Comparison of ENCODE assay signal across 8 mouse cellular contexts in the genomic region with DNA sequence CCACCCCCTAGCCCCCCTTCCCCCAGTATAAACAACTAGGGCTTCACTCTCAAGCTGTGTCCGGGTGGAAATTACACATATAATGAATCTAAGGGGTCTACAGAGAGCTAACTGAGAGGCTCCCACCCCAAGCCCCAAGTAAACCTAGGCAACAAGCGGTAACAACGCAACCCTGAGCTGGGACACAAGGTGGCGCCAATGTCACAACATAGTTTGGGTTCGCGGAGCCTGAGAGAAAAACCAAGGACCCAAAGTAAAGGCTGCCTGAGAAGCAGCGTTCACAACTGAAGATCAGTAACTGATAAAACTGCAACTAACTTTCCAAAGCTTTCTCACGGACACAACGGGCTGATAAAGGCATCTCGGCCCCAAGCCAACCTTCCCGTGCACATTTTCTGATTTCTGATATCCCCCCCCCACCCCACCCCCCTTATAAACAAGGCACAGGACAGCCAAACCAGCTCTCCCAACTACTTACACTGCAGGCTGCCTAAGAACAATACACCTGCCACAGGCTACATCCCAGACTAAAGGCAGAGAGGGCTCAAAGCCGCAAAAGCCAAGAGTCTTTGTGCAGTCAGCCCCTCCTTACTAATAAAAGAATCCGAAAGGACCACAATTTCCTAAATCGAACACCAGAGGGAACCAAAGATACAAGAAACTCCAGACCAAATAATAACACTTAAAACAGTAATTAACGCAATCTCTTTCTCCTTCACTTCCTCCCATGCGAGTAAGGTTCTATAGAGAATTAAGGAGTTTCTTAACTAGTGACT. TPM values are rescaled to one million over a fixed set of nuclear protein-coding genes. Genes with fewer than 3 reads are reported as not detected.
DNase-seq lines count a peak whose midpoint lies in the region; ATAC-seq and TF ChIP-seq lines count a peak whose summit lies in the region.

No protein-coding gene starts in this region.

- H3K9me3 ChIP-seq in embryonic facial prominence, embryonic 12.5 days: no peaks in the 10 kb centered on the region
- H3K9me3 ChIP-seq in heart, embryonic 11.5 days (replicated peaks; ENCODE audit: control insufficient read depth, low read length): no peaks in the 10 kb centered on the region
- no peaks in the 10 kb centered on the region for H3K9me3 ChIP-seq in kidney, embryonic 15.5 days (replicated peaks)

- no peak overlapping the region for H3ac ChIP-seq in myocyte (ENCODE audit: control insufficient read depth, insufficient read length)

- no peaks in the 10 kb centered on the region for H3K27me3 ChIP-seq in embryonic facial prominence, embryonic 12.5 days
- H3K27me3 ChIP-seq in heart, embryonic 11.5 days (ENCODE audit: control insufficient read depth, insufficient read depth, low read length): no peaks in the 10 kb centered on the region
- no peaks in the 10 kb centered on the region for H3K27me3 ChIP-seq in kidney, embryonic 15.5 days
- no peaks in the 10 kb centered on the region for H3K27me3 ChIP-seq in liver, adult 2 months (ENCODE audit: control insufficient read depth, insufficient read depth, low read length)
- no peaks in the 10 kb centered on the region for H3K27me3 ChIP-seq in myocyte (ENCODE audit: control insufficient read depth, insufficient read depth, insufficient read length)
- no peaks in the 10 kb centered on the region; the same call in 1 of the 2 replicates for H3K27me3 ChIP-seq in splenic B cell, adult 2 months (ENCODE audit: control insufficient read depth, insufficient read depth, low read length, poor library complexity, severe bottlenecking)

- no peaks in the 10 kb centered on the region for H3K79me2 ChIP-seq in liver, adult 2 months (ENCODE audit: control insufficient read depth, insufficient read depth, low read length)
- H3K79me2 ChIP-seq in myocyte (ENCODE audit: control insufficient read depth, insufficient read depth): no peaks in the 10 kb centered on the region

- 0 out of 2 replicates have a peak overlapping the region, but pooled peaks have one; percentile 41 for H3K27ac ChIP-seq in embryonic facial prominence, embryonic 12.5 days
- no peak overlapping the region for H3K27ac ChIP-seq in heart, embryonic 11.5 days (ENCODE audit: low read depth, low read length)
- no peak overlapping the region for H3K27ac ChIP-seq in kidney, embryonic 15.5 days
- H3K27ac ChIP-seq in liver, adult 2 months (replicated peaks; ENCODE audit: insufficient read depth, low read depth, low read length): no peak overlapping the region

- DNase-seq in urinary bladder, adult 18-20 months (ENCODE audit: low spot score in 2 of 2): peak; percentile 39 to 79
- no peak for DNase-seq in urinary bladder, postnatal 10 days (ENCODE audit: low spot score)
- peak; percentile 54 for DNase-seq in liver, adult 2 months (ENCODE audit: extremely low read depth, low read depth, low spot score)
- DNase-seq in splenic B cell, adult 2 months (ENCODE audit: low read depth, low spot score): peak; percentile 76

- H3K4me1 ChIP-seq in embryonic facial prominence, embryonic 12.5 days: no peaks in the 10 kb centered on the region; the same call in 1 of the 2 replicates
- H3K4me1 ChIP-seq in heart, embryonic 11.5 days (ENCODE audit: control insufficient read depth, insufficient read depth, low read length): no peaks in the 10 kb centered on the region
- H3K4me1 ChIP-seq in kidney, embryonic 15.5 days: 0 out of 2 replicates have a peak, but pooled peaks cover 3% of the 10 kb centered on the region
- H3K4me1 ChIP-seq in liver, adult 2 months (ENCODE audit: control insufficient read depth, insufficient read depth, low read length): no peaks in the 10 kb centered on the region

- ATAC-seq in embryonic facial prominence, embryonic 12.5 days (ENCODE audit: insufficient number of reproducible peaks, insufficient read depth, low FRiP score, low TSS enrichment): peak; percentile 86
- ATAC-seq in heart, embryonic 11.5 days (replicated peaks; ENCODE audit: insufficient number of reproducible peaks, low FRiP score, low TSS enrichment): peak; percentile 71
- peak; percentile 95 for ATAC-seq in kidney, embryonic 15.5 days (replicated peaks; ENCODE audit: low FRiP score)

- peak overlapping the region; percentile 44 for H3K9ac ChIP-seq in embryonic facial prominence, embryonic 12.5 days
- peak overlapping the region; percentile 58 for H3K9ac ChIP-seq in heart, embryonic 11.5 days (ENCODE audit: low read depth, low read length)
- H3K9ac ChIP-seq in kidney, embryonic 15.5 days: peak overlapping the region; percentile 44; the same call in 1 of the 2 replicates
- no peak overlapping the region for H3K9ac ChIP-seq in liver, adult 2 months (ENCODE audit: low read depth, low read length)

- WGBS in embryonic facial prominence, embryonic 12.5 days: under 1% methylated on average over 16 of the region's 16 CpGs
- 2% methylated on average over 16 of the region's 16 CpGs for WGBS in heart, embryonic 11.5 days (ENCODE audit: insufficient replicate concordance)
- under 1% methylated on average over 16 of the region's 16 CpGs for WGBS in kidney, embryonic 15.5 days
- 2% methylated on average over 16 of the region's 16 CpGs for WGBS in liver, adult 2 months

- no peaks in the 10 kb centered on the region for H3K36me3 ChIP-seq in embryonic facial prominence, embryonic 12.5 days
- H3K36me3 ChIP-seq in heart, embryonic 11.5 days (ENCODE audit: control insufficient read depth, insufficient read depth, low read length): no peaks in the 10 kb centered on the region
- H3K36me3 ChIP-seq in kidney, embryonic 15.5 days: no peaks in the 10 kb centered on the region
- no peaks in the 10 kb centered on the region for H3K36me3 ChIP-seq in liver, adult 2 months (ENCODE audit: control insufficient read depth, insufficient read depth, low read length)
- H3K36me3 ChIP-seq in myocyte (ENCODE audit: control insufficient read depth, insufficient read depth): no peaks in the 10 kb centered on the region
- H3K36me3 ChIP-seq in splenic B cell, adult 2 months (ENCODE audit: control insufficient read depth, insufficient read depth, low read length, poor library complexity, severe bottlenecking): no peaks in the 10 kb centered on the region

- peak overlapping the region; percentile 83 for H3K4me2 ChIP-seq in embryonic facial prominence, embryonic 12.5 days (replicated peaks)
- peak overlapping the region; percentile 89 for H3K4me2 ChIP-seq in heart, embryonic 11.5 days
- peak overlapping the region; percentile 75 for H3K4me2 ChIP-seq in kidney, embryonic 15.5 days
- H3K4me2 ChIP-seq in myocyte (ENCODE audit: low read depth): peak overlapping the region; percentile 76

- H3K4me3 ChIP-seq in embryonic facial prominence, embryonic 12.5 days: peak overlapping the region; percentile 49
- H3K4me3 ChIP-seq in heart, embryonic 11.5 days (ENCODE audit: low read depth, low read length): peak overlapping the region; percentile 53
- peak overlapping the region; percentile 47 for H3K4me3 ChIP-seq in kidney, embryonic 15.5 days (replicated peaks)
- peak overlapping the region; percentile 14; the same call in 1 of the 2 replicates for H3K4me3 ChIP-seq in liver, adult 2 months (ENCODE audit: insufficient read depth, low read depth, low read length)
- H3K4me3 ChIP-seq in myocyte: peak overlapping the region; percentile 2

- TF ChIP-seq CTCF in liver, adult 2 months (IDR thresholded peaks at IDR 0.05; ENCODE audit: low read depth, low read length): peak; percentile 85

- no peak for TF ChIP-seq POLR2A in liver, adult 2 months (IDR thresholded peaks at IDR 0.05; ENCODE audit: extremely low read depth, insufficient read depth, low read length)
- TF ChIP-seq POLR2A in myocyte (IDR thresholded peaks at IDR 0.05; ENCODE audit: insufficient read length, low read depth): no peak

TF ChIP-seq in myocyte, 11 proteins besides CTCF, POLR2A, EP300 and RAD21:
- TF ChIP-seq SRF (IDR thresholded peaks at IDR 0.05; ENCODE audit: control insufficient read depth, insufficient read length, low read depth) (no peak), USF1 (IDR thresholded peaks at IDR 0.05; ENCODE audit: low read depth) (no peak), TCF12 (IDR thresholded peaks at IDR 0.05; ENCODE audit: insufficient read depth, poor library complexity, severe bottlenecking) (no peak), TCF3 (IDR thresholded peaks at IDR 0.05; ENCODE audit: insufficient read length, low read depth) (no peak), POLR2AphosphoS2 (IDR thresholded peaks at IDR 0.05; ENCODE audit: insufficient read length, low read depth) (no peak), E2F4 (IDR thresholded peaks at IDR 0.05; ENCODE audit: insufficient read depth) (no peak), REST (IDR thresholded peaks at IDR 0.05; ENCODE audit: insufficient read depth, insufficient read length) (no peak), MAX (IDR thresholded peaks at IDR 0.05; ENCODE audit: low read depth) (no peak), CEBPB (IDR thresholded peaks at IDR 0.05; ENCODE audit: insufficient read depth, poor library complexity, severe bottlenecking) (no peak)

RNA-seq across cellular contexts. Expression of a gene that starts 36.8 kb away (rescaled TPM):
- 1.3 and 2.3 TPM in 2 replicates for polyA plus RNA-seq in embryonic facial prominence, embryonic 12.5 days (2016; fragmentation: Nextera tagmentation; extraction: Ambion mirVana)
- polyA plus RNA-seq in heart, embryonic 11.5 days (2014; fragmentation: Nextera tagmentation; extraction: Ambion mirVana): 0.79 TPM in 1 of 2 replicates, not detected in the other
- 3.2 and 4.9 TPM in 2 replicates for polyA plus RNA-seq in kidney, embryonic 15.5 days (2015; fragmentation: Nextera tagmentation; extraction: Ambion mirVana)
- not detected in 2 replicates for total RNA-seq in liver, adult 2 months (2014; rRNA removed)
- not detected in 2 replicates for polyA plus RNA-seq in liver, adult 2 months (2012; rRNA removed)
- polyA plus RNA-seq in myocyte (2012; fragmentation: generic; extraction: Trizol): not detected

Comparison
In these comparisons a context has a peak if more than half of its experiments do, and no peak if none do; other contexts are left out.
1. H3K4me3 ChIP-seq: peak in every context shown above with its lines; median percentile 53 in heart, embryonic 11.5 days; 49 in embryonic facial prominence, embryonic 12.5 days; 47 in kidney, embryonic 15.5 days; 14 in liver, adult 2 months; 2 in myocyte.